Mouse (Mus musculus): ENCODE data around the gene Gm49396.

DNA sequence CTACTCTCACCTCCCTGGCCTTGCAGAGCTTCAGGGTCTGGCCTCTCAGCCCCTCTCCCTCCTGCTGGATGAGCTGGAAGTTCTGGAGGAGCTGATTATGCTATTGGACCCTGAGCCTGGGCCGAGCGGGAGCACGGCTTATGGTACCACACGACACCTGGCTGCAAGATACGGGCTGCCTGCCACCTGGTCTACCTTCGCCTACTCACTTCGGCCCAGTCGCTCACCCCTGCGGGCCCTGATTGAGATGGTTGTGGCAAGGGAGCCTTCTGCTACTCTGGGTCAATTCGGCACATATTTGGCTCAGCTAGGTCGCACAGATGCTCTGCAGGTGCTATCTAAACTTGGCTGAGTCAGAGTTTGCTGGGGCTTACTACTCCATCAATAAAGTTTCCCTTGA, 4.4 kb downstream of the Gm49396 start:
- TF ChIP-seq EP300 (IDR thresholded peaks at IDR 0.05; ENCODE audit: low read depth) (no peak), CTCF (IDR thresholded peaks at IDR 0.05; ENCODE audit: low read depth) (no peak)
